Mouse (Mus musculus): Measurements from ENCODE around the gene Pecr.

The Pecr gene

GRCm38 (mm10) chr1:72283992-72284485, at the start of gene Pecr, which contains the start of gene Tmem169:
TSS of gene Pecr (minus strand) at chr1:72284314.
TSS of gene Tmem169 (plus strand) at chr1:72284369.
- peak; percentile 95 to 98 for DNase-seq (ENCODE audit: inconsistent age in 2 of 2, low spot score in 1 of 2)

- DNase-seq (ENCODE audit: inconsistent age in 2 of 2, low spot score in 1 of 2), result no peak
These were observed 42.2 kb upstream of the Pecr start for GRCm38 (mm10) chr1:72326162-72326821.

GRCm38 (mm10) chr1:72323248-72323647, 39.1 kb upstream of the Pecr start:
- no peak for DNase-seq (ENCODE audit: inconsistent age in 2 of 2, low spot score in 1 of 2)

GRCm38 (mm10) chr1:72320759-72321158, 36.6 kb upstream of the Pecr start:
- no peak for DNase-seq (ENCODE audit: inconsistent age in 2 of 2, low spot score in 1 of 2)

- DNase-seq (ENCODE audit: inconsistent age in 2 of 2, low spot score in 1 of 2), result no peak
These were observed 32.8 kb upstream of the Pecr start for GRCm38 (mm10) chr1:72316901-72317300.

- DNase-seq (ENCODE audit: inconsistent age in 2 of 2, low spot score in 1 of 2), result no peak
These were observed 32.3 kb upstream of the Pecr start for GRCm38 (mm10) chr1:72316409-72316808.

- DNase-seq (ENCODE audit: inconsistent age in 2 of 2, low spot score in 1 of 2), result no peak
These were observed 31.3 kb upstream of the Pecr start for GRCm38 (mm10) chr1:72315447-72315846.

- DNase-seq (ENCODE audit: inconsistent age in 2 of 2, low spot score in 1 of 2), result peak in 1 of 2 experiments; percentile 67
These were observed 29.4 kb upstream of the Pecr start for GRCm38 (mm10) chr1:72313399-72314039.

GRCm38 (mm10) chr1:72312701-72313398, 28.7 kb upstream of the Pecr start:
- DNase-seq (ENCODE audit: inconsistent age in 2 of 2, low spot score in 1 of 2), result no peak

GRCm38 (mm10) chr1:72309744-72310424, 25.8 kb upstream of the Pecr start:
- no peak for DNase-seq (ENCODE audit: inconsistent age in 2 of 2, low spot score in 1 of 2)

GRCm38 (mm10) chr1:72308919-72309318, 24.8 kb upstream of the Pecr start:
- DNase-seq (ENCODE audit: inconsistent age in 2 of 2, low spot score in 1 of 2), result no peak

- peak; percentile 92 to 97 for DNase-seq (ENCODE audit: inconsistent age in 2 of 2, low spot score in 1 of 2)
These were observed 23.2 kb upstream of the Pecr start, which contains the start of gene Xrcc5 for GRCm38 (mm10) chr1:72307317-72307798. TSS of gene Xrcc5 (plus strand) at chr1:72307421.

- DNase-seq (ENCODE audit: inconsistent age in 2 of 2, low spot score in 1 of 2), result no peak
These were observed 22.6 kb upstream of the Pecr start for GRCm38 (mm10) chr1:72306679-72307181.

- DNase-seq (ENCODE audit: inconsistent age in 2 of 2, low spot score in 1 of 2), result no peak
These were observed 22.1 kb upstream of the Pecr start for GRCm38 (mm10) chr1:72306241-72306640.

GRCm38 (mm10) chr1:72301845-72302244, 17.7 kb upstream of the Pecr start:
- DNase-seq (ENCODE audit: inconsistent age in 2 of 2, low spot score in 1 of 2), result no peak

GRCm38 (mm10) chr1:72295746-72296145, 11.6 kb upstream of the Pecr start:
- no peak for DNase-seq (ENCODE audit: inconsistent age in 2 of 2, low spot score in 1 of 2)

- DNase-seq (ENCODE audit: inconsistent age in 2 of 2, low spot score in 1 of 2), result no peak
These were observed 10.0 kb upstream of the Pecr start for GRCm38 (mm10) chr1:72293869-72294663.

GRCm38 (mm10) chr1:72291925-72292324, 7.8 kb upstream of the Pecr start:
- DNase-seq (ENCODE audit: inconsistent age in 2 of 2, low spot score in 1 of 2), result no peak

GRCm38 (mm10) chr1:72291421-72291820, 7.3 kb upstream of the Pecr start:
- DNase-seq (ENCODE audit: inconsistent age in 2 of 2, low spot score in 1 of 2), result no peak

- DNase-seq (ENCODE audit: inconsistent age in 2 of 2, low spot score in 1 of 2), result no peak
These were observed 6.8 kb upstream of the Pecr start for GRCm38 (mm10) chr1:72290896-72291295.
